Mouse (Mus musculus) liver, embryonic 15.5 days (tissue): ENCODE measurements around the gene Cacna2d2. TPM values are rescaled to one million over a fixed set of nuclear protein-coding genes. Genes with fewer than 3 reads are reported as not detected.

Experiments
- ATAC-seq: fragments of 200-750 bp; cut with Nextera tagmentation; 2 replicates; pipeline ENCODE4 v1.8.0; 2017; ENCODE audit warnings: moderate number of reproducible peaks, mild to moderate bottlenecking, moderate library complexity; ENCODE audit not compliant: insufficient read depth
- H3K27ac ChIP-seq: fragments of 300-500 bp; sonication (generic); replicated peaks from 2 replicates; pipeline ENCODE4 v1.5.1; 2015; ENCODE audit warnings: mild to moderate bottlenecking, inconsistent platforms
- H3K27me3 ChIP-seq: fragments of 300-500 bp; sonication (generic); 2 replicates; pipeline ENCODE4 v1.6.1; 2015; ENCODE audit warnings: mild to moderate bottlenecking, inconsistent platforms
- H3K36me3 ChIP-seq: fragments of 300-500 bp; sonication (generic); replicated peaks from 2 replicates; pipeline ENCODE4 v1.6.1; 2015; ENCODE audit warnings: moderate library complexity, mild to moderate bottlenecking, inconsistent platforms
- H3K4me1 ChIP-seq: fragments of 300-500 bp; sonication (generic); replicated peaks from 2 replicates; pipeline ENCODE4 v1.6.1; 2015; ENCODE audit warnings: inconsistent platforms
- H3K4me2 ChIP-seq: fragments of 300-500 bp; sonication (generic); 2 replicates; pipeline ENCODE4 v1.6.1; 2015; ENCODE audit warnings: moderate library complexity, mild to moderate bottlenecking, inconsistent platforms
- H3K4me3 ChIP-seq: fragments of 300-500 bp; sonication (generic); replicated peaks from 2 replicates; pipeline ENCODE4 v1.5.1; 2015; ENCODE audit warnings: mild to moderate bottlenecking, inconsistent platforms
- H3K9ac ChIP-seq: fragments of 300-500 bp; sonication (generic); 2 replicates; pipeline ENCODE4 v1.6.1; 2015; ENCODE audit warnings: moderate library complexity, mild to moderate bottlenecking, inconsistent platforms
- H3K9me3 ChIP-seq: fragments of 300-500 bp; sonication (generic); replicated peaks from 2 replicates; pipeline ENCODE4 v1.6.1; 2016; ENCODE audit warnings: inconsistent platforms
- WGBS: fragments of 180-500 bp; shearing (Covaris S2); methylation state at CpG from one replicate; pipeline ENCODE4 v1.1.7; 2015; ENCODE audit warnings: mixed read lengths; ENCODE audit not compliant: insufficient replicate concordance; 5-methylcytosine and 5-hydroxymethylcytosine counted together
- polyA plus RNA-seq: library from polyadenylated mRNA; unstranded; fragments of >200 nt; fragmentation: Nextera tagmentation; extraction: Ambion mirVana; gene quantifications from 2 replicates; pipeline ENCODE4 v1.2.1, GENCODE M21; 2015

The Cacna2d2 gene
- polyA plus RNA-seq, 1 experiment from 2014 or later: 0.02 TPM

- Histone ChIP-seq H3K27ac (no peak overlapping the region), H3K36me3 (no peaks in the 10 kb centered on the region), H3K4me1 (peaks cover 6% of the 10 kb centered on the region), H3K9ac (no peak overlapping the region), H3K9me3 (no peaks in the 10 kb centered on the region), H3K4me3 (no peak overlapping the region), H3K4me2 (no peak overlapping the region), H3K27me3 (peaks cover 87% of the 10 kb centered on the region)
- no peak for ATAC-seq
- 64% methylated on average over 7 of the region's 7 CpGs for WGBS
Measured at GRCm38 (mm10) chr9:107403116-107403515, 3.7 kb downstream of the Cacna2d2 start.

- H3K4me2 ChIP-seq: no peak overlapping the region
- H3K4me1 ChIP-seq: no peaks in the 10 kb centered on the region
- H3K36me3 ChIP-seq: no peaks in the 10 kb centered on the region
- peaks cover 33% of the 10 kb centered on the region for H3K27me3 ChIP-seq
- no peak overlapping the region for H3K9ac ChIP-seq
- 61% methylated on average over 4 of the region's 4 CpGs for WGBS
- H3K4me3 ChIP-seq: no peak overlapping the region
- no peak overlapping the region for H3K27ac ChIP-seq
- ATAC-seq: no peak
- H3K9me3 ChIP-seq: no peaks in the 10 kb centered on the region
Measured at GRCm38 (mm10) chr9:107409449-107409848, 10.0 kb downstream of the Cacna2d2 start.

- H3K9ac ChIP-seq: no peak overlapping the region
- no peaks in the 10 kb centered on the region for H3K9me3 ChIP-seq
- H3K27ac ChIP-seq: no peak overlapping the region
- H3K4me3 ChIP-seq: no peak overlapping the region
- ATAC-seq: no peak
- peaks cover 9% of the 10 kb centered on the region for H3K27me3 ChIP-seq
- H3K4me1 ChIP-seq: no peaks in the 10 kb centered on the region
- H3K4me2 ChIP-seq: no peak overlapping the region
- WGBS: 46% methylated on average over 6 of the region's 6 CpGs
- no peaks in the 10 kb centered on the region for H3K36me3 ChIP-seq
Measured at GRCm38 (mm10) chr9:107417106-107417505, 17.7 kb downstream of the Cacna2d2 start.

GRCm38 (mm10) chr9:107419491-107420244 lies 20.3 kb downstream of the Cacna2d2 start:
- Histone ChIP-seq H3K4me3 (no peak overlapping the region), H3K9ac (no peak overlapping the region), H3K27me3 (peaks cover 15% of the 10 kb centered on the region), H3K9me3 (no peaks in the 10 kb centered on the region), H3K36me3 (no peaks in the 10 kb centered on the region), H3K4me2 (no peak overlapping the region), H3K4me1 (no peaks in the 10 kb centered on the region), H3K27ac (no peak overlapping the region)
- 64% methylated on average over 9 of the region's 9 CpGs for WGBS
- no peak for ATAC-seq

- peaks cover 27% of the 10 kb centered on the region for H3K27me3 ChIP-seq
- H3K27ac ChIP-seq: no peak overlapping the region
- H3K4me3 ChIP-seq: no peak overlapping the region
- no peaks in the 10 kb centered on the region for H3K36me3 ChIP-seq
- H3K9me3 ChIP-seq: no peaks in the 10 kb centered on the region
- no peak overlapping the region for H3K9ac ChIP-seq
- no peaks in the 10 kb centered on the region for H3K4me1 ChIP-seq
- 60% methylated on average over 5 of the region's 5 CpGs for WGBS
- no peak for ATAC-seq
- H3K4me2 ChIP-seq: no peak overlapping the region
Measured at GRCm38 (mm10) chr9:107420898-107421297, 21.5 kb downstream of the Cacna2d2 start.

GRCm38 (mm10) chr9:107422878-107423277 lies 23.5 kb downstream of the Cacna2d2 start:
- Histone ChIP-seq H3K4me3 (no peak overlapping the region), H3K4me1 (no peaks in the 10 kb centered on the region), H3K9me3 (no peaks in the 10 kb centered on the region), H3K9ac (no peak overlapping the region), H3K27ac (no peak overlapping the region), H3K4me2 (no peak overlapping the region), H3K36me3 (no peaks in the 10 kb centered on the region), H3K27me3 (peaks cover 40% of the 10 kb centered on the region)
- no peak for ATAC-seq
- 45% methylated on average over 2 of the region's 2 CpGs for WGBS

- H3K4me2 ChIP-seq: no peak overlapping the region
- H3K27ac ChIP-seq: no peak overlapping the region
- WGBS: 52% methylated on average over 12 of the region's 12 CpGs
- H3K36me3 ChIP-seq: no peaks in the 10 kb centered on the region
- no peak for ATAC-seq
- H3K4me3 ChIP-seq: no peak overlapping the region
- no peaks in the 10 kb centered on the region for H3K4me1 ChIP-seq
- H3K27me3 ChIP-seq: peaks cover 45% of the 10 kb centered on the region
- no peak overlapping the region for H3K9ac ChIP-seq
- H3K9me3 ChIP-seq: no peaks in the 10 kb centered on the region
Measured at GRCm38 (mm10) chr9:107424485-107425175, 25.2 kb downstream of the Cacna2d2 start.

- H3K27me3 ChIP-seq: peaks cover 39% of the 10 kb centered on the region
- WGBS: 49% methylated on average over 7 of the region's 7 CpGs
- no peaks in the 10 kb centered on the region for H3K9me3 ChIP-seq
- ATAC-seq: no peak
- no peak overlapping the region for H3K9ac ChIP-seq
- no peak overlapping the region for H3K27ac ChIP-seq
- H3K36me3 ChIP-seq: no peaks in the 10 kb centered on the region
- H3K4me2 ChIP-seq: no peak overlapping the region
- H3K4me1 ChIP-seq: no peaks in the 10 kb centered on the region
- H3K4me3 ChIP-seq: no peak overlapping the region
Measured at GRCm38 (mm10) chr9:107427876-107428275, 28.5 kb downstream of the Cacna2d2 start.

- H3K27ac ChIP-seq: no peak overlapping the region
- H3K9me3 ChIP-seq: no peaks in the 10 kb centered on the region
- H3K4me1 ChIP-seq: no peaks in the 10 kb centered on the region
- WGBS: 38% methylated on average over 5 of the region's 5 CpGs
- no peak overlapping the region for H3K4me2 ChIP-seq
- ATAC-seq: no peak
- H3K27me3 ChIP-seq: peaks cover 39% of the 10 kb centered on the region
- no peaks in the 10 kb centered on the region for H3K36me3 ChIP-seq
- H3K4me3 ChIP-seq: no peak overlapping the region
- H3K9ac ChIP-seq: no peak overlapping the region
Measured at GRCm38 (mm10) chr9:107428451-107429186, 29.2 kb downstream of the Cacna2d2 start.

- H3K9me3 ChIP-seq: no peaks in the 10 kb centered on the region
- no peak overlapping the region for H3K4me3 ChIP-seq
- WGBS: 47% methylated on average over 12 of the region's 12 CpGs
- no peak overlapping the region for H3K4me2 ChIP-seq
- H3K27ac ChIP-seq: no peak overlapping the region
- H3K4me1 ChIP-seq: no peaks in the 10 kb centered on the region
- peaks cover 28% of the 10 kb centered on the region for H3K27me3 ChIP-seq
- H3K9ac ChIP-seq: no peak overlapping the region
- no peak for ATAC-seq
- H3K36me3 ChIP-seq: no peaks in the 10 kb centered on the region
Measured at GRCm38 (mm10) chr9:107430445-107430844, 31.0 kb downstream of the Cacna2d2 start.

GRCm38 (mm10) chr9:107432546-107432945 lies 33.1 kb downstream of the Cacna2d2 start:
- ATAC-seq: no peak
- 52% methylated on average over 3 of the region's 3 CpGs for WGBS

More at GRCm38 (mm10) chr9:107432546-107432945, 33.1 kb downstream of the Cacna2d2 start:
- H3K9me3 ChIP-seq: no peaks in the 10 kb centered on the region
- no peak overlapping the region for H3K4me3 ChIP-seq
- no peak overlapping the region for H3K27ac ChIP-seq
- peaks cover 21% of the 10 kb centered on the region for H3K27me3 ChIP-seq
- no peaks in the 10 kb centered on the region for H3K36me3 ChIP-seq
- H3K4me1 ChIP-seq: no peaks in the 10 kb centered on the region
- no peak overlapping the region for H3K4me2 ChIP-seq
- no peak overlapping the region for H3K9ac ChIP-seq
